Mouse (Mus musculus) CH12.LX (cell line): ENCODE results near the gene Gprasp1. TPM values are rescaled to one million over a fixed set of nuclear protein-coding genes. Genes with fewer than 3 reads are reported as not detected.

Experiments
- DNase-seq: peaks from one replicate; pipeline ENCODE4 v3.0.0-alpha.2; 2013; ENCODE audit errors: extremely low read depth
- H3K27ac ChIP-seq: 2 replicates; pipeline ENCODE4 v1.5.1; 2012; ENCODE audit warnings: low read depth, mild to moderate bottlenecking, control low read depth, moderate library complexity; ENCODE audit not compliant: insufficient read depth
- H3K27me3 ChIP-seq: replicated peaks from 2 replicates; pipeline ENCODE3; 2012; ENCODE audit warnings: inconsistent platforms
- H3K36me3 ChIP-seq, 2 experiments: replicated peaks in 1 of 2; 2 replicates each; pipeline versions ENCODE3 to v1.6.1; 2012; ENCODE audit warnings: inconsistent platforms in 1 of 2, low read length in 1 of 2, mild to moderate bottlenecking in 1 of 2, mixed read lengths in 1 of 2, moderate library complexity in 1 of 2; ENCODE audit not compliant: control insufficient read depth in 1 of 2, insufficient read depth in 1 of 2
- H3K4me1 ChIP-seq, 2 experiments: 2 replicates each; pipeline ENCODE4 v1.6.1; 2012; ENCODE audit warnings: inconsistent platforms in 1 of 2, moderate library complexity in 1 of 2; ENCODE audit not compliant: insufficient read depth in 2 of 2, control insufficient read depth in 1 of 2
- H3K4me2 ChIP-seq: 2 replicates; pipeline ENCODE4 v1.6.1; 2012; ENCODE audit warnings: low read depth, mild to moderate bottlenecking, control low read depth; ENCODE audit not compliant: poor library complexity, insufficient read depth, severe bottlenecking
- H3K4me3 ChIP-seq, 3 experiments: fragments of 150-350 bp in 1 of 3; sonication (generic) in 1 of 3; replicated peaks in 1 of 3; 2 replicates each; pipeline versions ENCODE3 to v1.5.1; 2011 to 2012; ENCODE audit warnings: low read depth in 2 of 3, low read length in 2 of 3, mild to moderate bottlenecking in 2 of 3, moderate library complexity in 2 of 3, control low read depth in 1 of 3, improper control_type of control experiment in 1 of 3, inconsistent platforms in 1 of 3, mixed read lengths in 1 of 3; ENCODE audit not compliant: poor library complexity in 1 of 3
- H3K79me2 ChIP-seq: replicated peaks from 2 replicates; pipeline ENCODE4 v1.6.1; 2012; ENCODE audit warnings: mild to moderate bottlenecking, moderate library complexity; ENCODE audit not compliant: control insufficient read depth, poor library complexity, insufficient read depth, severe bottlenecking; ENCODE audit errors: extremely low read depth
- H3K9ac ChIP-seq: 2 replicates; pipeline ENCODE4 v1.6.1; 2012; ENCODE audit warnings: low read depth, mild to moderate bottlenecking, control low read depth, moderate library complexity; ENCODE audit not compliant: insufficient read depth
- H3K9me3 ChIP-seq: replicated peaks from 2 replicates; pipeline ENCODE3; 2012; ENCODE audit warnings: low read length, inconsistent platforms, mixed read lengths
- BHLHE40 ChIP-seq: IDR thresholded peaks from 2 replicates; pipeline ENCODE4 v1.6.1; 2011; ENCODE audit warnings: mild to moderate bottlenecking, low read depth, low read length, improper control_type of control experiment
- CTCF ChIP-seq, 2 experiments: IDR thresholded peaks in 1 of 2; conservative IDR thresholded peaks in 1 of 2; 2 replicates each; pipeline ENCODE4 v1.5.1; 2011 to 2012; ENCODE audit warnings: low read depth in 2 of 2, low read length in 2 of 2, improper control_type of control experiment in 1 of 2, inconsistent platforms in 1 of 2, mild to moderate bottlenecking in 1 of 2, moderate library complexity in 1 of 2
- ELF1 ChIP-seq: IDR thresholded peaks from 2 replicates; pipeline ENCODE4 v1.6.1; 2014; ENCODE audit warnings: low read depth, mild to moderate bottlenecking, inconsistent platforms, low read length, improper control_type of control experiment
- GABPA ChIP-seq: IDR thresholded peaks from 2 replicates; pipeline ENCODE4 v1.6.1; 2012; ENCODE audit warnings: low read depth, low read length, improper control_type of control experiment, inconsistent platforms; ENCODE audit not compliant: insufficient replicate concordance
- HCFC1 ChIP-seq: IDR thresholded peaks from 2 replicates; pipeline ENCODE4 v1.6.1; 2012; ENCODE audit warnings: low read depth, mild to moderate bottlenecking, inconsistent platforms, low read length, improper control_type of control experiment
- MAFK ChIP-seq: IDR thresholded peaks from 2 replicates; pipeline ENCODE4 v1.6.1; 2011; ENCODE audit warnings: low read length, improper control_type of control experiment; ENCODE audit not compliant: insufficient replicate concordance
- MAX ChIP-seq: IDR thresholded peaks from 2 replicates; pipeline ENCODE4 v1.6.1; 2011; ENCODE audit warnings: low read length, improper control_type of control experiment
- MAZ ChIP-seq: IDR thresholded peaks from 2 replicates; pipeline ENCODE4 v1.6.1; 2012; ENCODE audit warnings: low read depth, mild to moderate bottlenecking, inconsistent platforms, low read length, improper control_type of control experiment, moderate library complexity
- MYC ChIP-seq: IDR thresholded peaks from 2 replicates; pipeline ENCODE4 v1.6.1; 2011; ENCODE audit warnings: low read depth, mild to moderate bottlenecking, improper control_type of control experiment, low read length
- NRF1 ChIP-seq: IDR thresholded peaks from 2 replicates; pipeline ENCODE4 v1.6.1; 2014; ENCODE audit warnings: low read depth, mild to moderate bottlenecking, inconsistent platforms, low read length, improper control_type of control experiment, moderate library complexity
- PAX5 ChIP-seq: IDR thresholded peaks from 2 replicates; pipeline ENCODE4 v1.6.1; 2012; ENCODE audit warnings: low read length, inconsistent platforms, mixed read lengths
- RAD21 ChIP-seq: IDR thresholded peaks from 2 replicates; pipeline ENCODE4 v1.6.1; 2011; ENCODE audit warnings: low read depth, mild to moderate bottlenecking, low read length, improper control_type of control experiment, moderate library complexity
- SMC3 ChIP-seq: IDR thresholded peaks from 2 replicates; pipeline ENCODE4 v1.6.1; 2011; ENCODE audit warnings: low read depth, low read length, improper control_type of control experiment
- TBP ChIP-seq: conservative IDR thresholded peaks from 2 replicates; pipeline ENCODE4 v1.6.1; 2011; ENCODE audit warnings: low read depth, low read length, improper control_type of control experiment
- USF1 ChIP-seq: IDR thresholded peaks from 2 replicates; pipeline ENCODE4 v1.6.1; 2014; ENCODE audit warnings: low read depth, mild to moderate bottlenecking, inconsistent platforms, low read length, improper control_type of control experiment
- dilution Hi-C: fragments of 300-500 bp; cut with MboI; formaldehyde crosslinking; loops from 2 replicates; pipeline ENCODE4 v1.14.3; 2020; ENCODE audit warnings: low sequenced_read_pairs; ENCODE audit not compliant: extremely low pct_unique_long_range_greater_than_20kb, extremely low pct_ligation_motif_present
- in situ Hi-C: fragments of 300-500 bp; cut with MboI; formaldehyde crosslinking; loops from 3 replicates; pipeline ENCODE4 v1.14.3; 2019; ENCODE audit warnings: low sequenced_read_pairs, low pct_ligation_motif_present, low pct_unique_long_range_greater_than_20kb, mixed read lengths
- polyA plus RNA-seq: library from polyadenylated mRNA; unstranded; fragments of >175 nt; gene quantifications from 2 replicates; pipeline ENCODE4 v1.2.1, GENCODE M21; 2012; ENCODE audit warnings: low read depth; ENCODE audit not compliant: insufficient read length
- total RNA-seq, 2 experiments: library from RNA; depleted of rRNA; stranded (reverse); fragments of 300-350 nt in 1 of 2; fragments of >200 nt in 1 of 2; gene quantifications; 2 replicates each; pipeline ENCODE4 v1.2.3; 2012 to 2014

Gprasp1 gene
- total and polyA plus RNA-seq, 3 experiments, result 6.4 to 15.7 (median 9.3) TPM

DNA sequence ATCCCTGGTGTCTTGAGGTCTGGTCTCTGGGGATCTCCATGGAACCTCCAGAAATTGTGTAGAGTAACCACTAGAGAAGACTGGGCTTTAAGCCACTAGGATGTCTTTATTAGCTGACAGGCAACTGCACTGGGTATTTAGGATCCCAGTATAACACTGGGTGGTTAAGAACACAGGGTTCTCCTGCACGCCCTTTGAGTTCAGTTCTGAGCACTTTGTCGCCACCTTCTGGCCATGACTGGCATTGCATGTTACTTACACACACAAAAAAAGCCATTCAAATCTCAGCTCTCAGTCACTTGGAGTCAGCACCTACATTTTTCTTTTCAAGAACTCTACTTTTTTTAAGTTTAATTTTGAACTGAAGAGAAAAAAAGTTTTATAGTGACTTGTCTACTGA is 10.3 kb downstream of the Gprasp1 start:
- dilution Hi-C loops (no loop called here), in situ Hi-C loops (no loop called here)
- no peak overlapping the region for H3K9ac ChIP-seq
- H3K36me3 ChIP-seq, result peaks cover 3 to 36% of the 10 kb centered on the region in 2 experiments
- no peak overlapping the region for H3K4me2 ChIP-seq
- no peak overlapping the region for H3K4me3 ChIP-seq
- H3K27ac ChIP-seq, result no peak overlapping the region
- TF ChIP-seq MAX (no peak), USF1 (no peak), HCFC1 (no peak), SMC3 (peak; percentile 67), RAD21 (peak; percentile 53), CTCF (conservative IDR thresholded peaks at IDR 0.05 in 1 of 2, IDR thresholded peaks at IDR 0.05 in 1 of 2; ENCODE audit: low read depth in 2 of 2, low read length in 2 of 2) (peak; percentile 53 to 73)
- H3K79me2 ChIP-seq, result no peaks in the 10 kb centered on the region
- DNase-seq, result peak; percentile 62
- no peaks in the 10 kb centered on the region for H3K27me3 ChIP-seq
- H3K4me1 ChIP-seq, result no peaks in the 10 kb centered on the region
- H3K9me3 ChIP-seq, result no peaks in the 10 kb centered on the region

GRCm38 (mm10) chrX:135761707-135762106 is 19.2 kb downstream of the Gprasp1 start:
- dilution Hi-C loops, result no loop called here
- TF ChIP-seq CTCF (conservative IDR thresholded peaks at IDR 0.05 in 1 of 2, IDR thresholded peaks at IDR 0.05 in 1 of 2; ENCODE audit: low read depth in 2 of 2, low read length in 2 of 2) (peak in 1 of 2 experiments; percentile 55; a peak in 2 of 4 replicates), BHLHE40 (no peak), SMC3 (peak; percentile 25), RAD21 (peak; percentile 41)
- no peaks in the 10 kb centered on the region for H3K4me1 ChIP-seq
- no peak overlapping the region for H3K4me2 ChIP-seq
- no peaks in the 10 kb centered on the region for H3K9me3 ChIP-seq
- peaks cover 19 to 38% of the 10 kb centered on the region in 2 experiments for H3K36me3 ChIP-seq
- no peak overlapping the region for H3K4me3 ChIP-seq
- peak; percentile 25 for DNase-seq
- H3K27ac ChIP-seq, result no peak overlapping the region
- no peak overlapping the region for H3K9ac ChIP-seq
- H3K79me2 ChIP-seq, result no peaks in the 10 kb centered on the region
- in situ Hi-C loops, result no loop called here
- no peaks in the 10 kb centered on the region for H3K27me3 ChIP-seq

GRCm38 (mm10) chrX:135768043-135768548 is 25.6 kb downstream of the Gprasp1 start:
- no peak overlapping the region for H3K27ac ChIP-seq
- H3K79me2 ChIP-seq, result no peaks in the 10 kb centered on the region
- DNase-seq, result no peak
- in situ Hi-C loops, result no loop called here
- H3K4me1 ChIP-seq, result no peaks in the 10 kb centered on the region
- H3K9me3 ChIP-seq, result no peaks in the 10 kb centered on the region
- H3K4me3 ChIP-seq, result no peak overlapping the region
- H3K9ac ChIP-seq, result no peak overlapping the region
- dilution Hi-C loops, result no loop called here
- TF ChIP-seq PAX5, result no peak
- no peak for TF ChIP-seq NRF1
- TF ChIP-seq MAZ, result no peak
- TF ChIP-seq MAFK, result no peak
- no peak for TF ChIP-seq MYC
- no peak for TF ChIP-seq TBP
- no peak for TF ChIP-seq SMC3
- no peak for TF ChIP-seq ELF1
- TF ChIP-seq GABPA, result no peak
- no peak overlapping the region for H3K4me2 ChIP-seq
- H3K27me3 ChIP-seq, result no peaks in the 10 kb centered on the region
- peaks cover 2 to 13% of the 10 kb centered on the region in 2 experiments for H3K36me3 ChIP-seq
